Mouse (Mus musculus): ENCODE results near the gene Gm26920. TPM values are rescaled to one million over a fixed set of nuclear protein-coding genes. Genes with fewer than 3 reads are reported as not detected.
A peak's percentile ranks its signal among the peaks of the same experiment; 100 is the strongest.
"Not testable (repeated sequence)": the region's sequence is repeated elsewhere in the genome, so short reads cannot be mapped to it uniquely, and the experiment has no call there.

Gm26920 gene
- polyA plus RNA-seq (2015; fragmentation: Nextera tagmentation; extraction: Ambion mirVana), result 1.1 and 2.4 TPM in 2 replicates

DNA sequence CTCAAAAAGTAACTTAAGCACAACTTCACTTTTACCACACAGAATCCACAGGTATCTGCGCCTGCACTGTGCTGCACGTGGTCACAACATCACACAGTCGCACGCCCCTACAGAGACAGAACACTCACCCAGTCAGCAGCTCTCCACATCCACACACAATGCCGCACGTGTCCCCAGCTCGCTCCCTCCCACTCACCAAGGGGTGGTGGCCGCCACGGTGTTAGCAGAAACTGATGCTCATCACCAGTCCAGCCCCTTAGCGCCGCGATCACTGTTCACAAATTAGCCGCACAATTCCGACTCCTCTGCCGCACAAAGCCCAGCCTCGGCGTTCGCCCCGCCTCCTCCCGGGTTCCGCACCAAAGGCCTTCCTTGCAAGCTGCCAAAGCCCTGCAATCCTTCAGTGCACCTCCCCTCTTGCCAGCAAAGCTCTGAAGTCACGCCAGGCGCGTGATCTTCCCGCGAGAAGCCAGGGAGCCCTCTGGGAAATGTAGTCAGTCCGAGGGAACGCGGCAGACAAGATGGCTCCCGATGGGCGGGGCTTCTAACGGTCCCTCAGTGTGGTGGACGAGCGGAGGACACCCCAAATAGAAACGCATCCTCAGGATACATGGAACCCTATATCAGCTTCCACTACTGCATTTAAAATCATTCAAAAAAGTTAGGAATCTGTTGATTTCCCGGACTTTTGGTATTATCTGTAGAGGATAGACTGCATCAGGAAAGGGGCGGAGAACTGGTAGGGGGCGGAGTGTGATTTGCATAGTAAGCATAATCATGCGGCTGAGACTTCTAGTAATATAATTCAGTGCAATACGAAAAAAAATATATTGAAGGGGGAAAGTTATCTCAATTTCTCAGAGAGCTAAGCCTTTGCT is at the start of gene Gm26920, which contains the start of gene Zfp566:
Gene Gm26920, minus strand, starts transcription at position 319 of the 878 bp plus-strand sequence.
Gene Zfp566, minus strand, starts transcription at position 436 of the 878 bp plus-strand sequence.
- WGBS, result under 1% methylated on average over 40 of the region's 40 CpGs
- Histone ChIP-seq H3K4me2 (peak within 1 kb of the TSS; percentile 69), H3K27me3 (no peaks in the 10 kb centered on the region), H3K4me1 (peaks cover 33% of the 10 kb centered on the region), H3K36me3 (peaks cover 17% of the 10 kb centered on the region), H3K9me3 (replicated peaks) (no peaks in the 10 kb centered on the region), H3K4me3 (replicated peaks) (peak within 1 kb of the TSS; percentile 61), H3K27ac (peak within 1 kb of the TSS; percentile 81), H3K9ac (peak within 1 kb of the TSS; percentile 60)
- ATAC-seq (replicated peaks; ENCODE audit: low FRiP score), result peak; percentile 91

DNA sequence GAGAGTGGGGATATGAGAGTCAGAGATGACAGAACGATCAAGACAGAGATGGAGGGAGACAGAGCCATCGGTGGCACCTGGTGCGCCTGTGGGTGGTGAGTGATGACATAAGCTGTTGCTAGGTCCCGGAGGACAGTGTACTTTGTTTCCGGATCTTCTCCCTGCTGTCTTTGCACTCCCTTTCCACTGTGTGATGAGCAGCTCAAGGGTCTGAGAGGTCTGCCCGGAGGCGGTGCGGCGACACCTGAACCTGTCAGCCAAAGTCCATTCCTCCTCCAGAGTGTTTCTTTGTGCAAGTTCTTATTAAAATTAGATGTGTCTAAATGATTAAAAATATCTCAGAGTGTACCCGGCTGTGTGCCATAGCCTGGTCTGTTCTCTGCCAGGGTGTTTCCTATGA is 46.6 kb upstream of the Gm26920 start:
- peaks cover 79% of the 10 kb centered on the region for H3K36me3 ChIP-seq
- H3K4me1 ChIP-seq, result no peaks in the 10 kb centered on the region
- no peak overlapping the region for H3K27ac ChIP-seq
- H3K4me3 ChIP-seq (replicated peaks), result no peak overlapping the region
- H3K9me3 ChIP-seq (replicated peaks), result no peaks in the 10 kb centered on the region; the same call in 1 of the 2 replicates
- H3K27me3 ChIP-seq, result no peaks in the 10 kb centered on the region
- no peak for ATAC-seq (replicated peaks; ENCODE audit: low FRiP score)
- no peak overlapping the region for H3K4me2 ChIP-seq
- 88% methylated on average over 10 of the region's 10 CpGs for WGBS
- no peak overlapping the region for H3K9ac ChIP-seq

DNA sequence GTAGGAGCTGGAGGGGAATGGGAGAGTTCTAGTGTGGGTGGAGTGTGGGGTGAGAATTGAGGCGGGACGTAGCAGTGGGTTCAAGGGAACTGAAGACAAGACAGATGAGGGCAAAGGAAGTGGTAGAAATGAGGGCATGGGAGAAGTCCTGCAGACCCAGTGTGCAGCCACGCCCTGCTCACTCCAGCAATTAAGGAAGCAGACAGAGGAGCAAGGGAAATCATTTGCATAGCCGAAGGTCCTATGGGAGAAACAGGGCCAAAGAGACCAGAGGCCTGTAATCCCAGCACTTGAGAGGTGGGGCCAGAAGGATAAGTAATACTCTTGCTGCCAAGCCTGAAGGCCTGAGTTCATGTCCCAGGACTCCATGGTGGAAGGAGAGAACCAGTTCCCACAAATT is 42.2 kb upstream of the Gm26920 start:
- peaks cover 92% of the 10 kb centered on the region for H3K36me3 ChIP-seq

DNA sequence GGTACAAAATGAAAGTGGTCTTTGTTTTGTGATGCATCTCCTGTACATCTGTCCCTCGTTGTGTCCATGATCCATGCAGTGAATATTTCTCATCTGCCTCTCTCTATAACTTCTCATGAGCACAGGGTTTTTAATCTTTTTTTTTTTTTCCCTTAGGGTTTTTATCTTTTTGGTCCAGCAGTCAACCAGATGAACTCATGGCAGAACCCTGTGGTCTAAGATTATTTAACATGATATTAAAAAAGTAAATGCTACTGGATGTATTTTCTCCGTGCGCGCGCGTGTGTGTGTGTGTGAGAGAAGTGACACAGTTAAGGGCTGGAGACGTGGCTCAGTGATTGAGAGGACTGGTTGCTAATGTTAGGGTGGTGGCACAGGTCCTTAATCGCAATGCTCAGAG is 39.7 kb upstream of the Gm26920 start:
- Histone ChIP-seq H3K4me2 (no peak overlapping the region), H3K27me3 (no peaks in the 10 kb centered on the region), H3K9me3 (replicated peaks) (no peaks in the 10 kb centered on the region; the same call in 1 of the 2 replicates), H3K4me3 (replicated peaks) (no peak overlapping the region), H3K9ac (no peak overlapping the region), H3K36me3 (peaks cover 90% of the 10 kb centered on the region), H3K27ac (no peak overlapping the region), H3K4me1 (no peaks in the 10 kb centered on the region)
- ATAC-seq (replicated peaks; ENCODE audit: low FRiP score), result no peak
- WGBS, result 96% methylated on average over 8 of the region's 8 CpGs

More for the DNA sequence above, 42.2 kb upstream of the Gm26920 start:
- H3K9me3 ChIP-seq (replicated peaks), result no peaks in the 10 kb centered on the region; the same call in 1 of the 2 replicates
- no peaks in the 10 kb centered on the region for H3K27me3 ChIP-seq
- no peaks in the 10 kb centered on the region for H3K4me1 ChIP-seq
- H3K4me3 ChIP-seq (replicated peaks), result no peak overlapping the region
- no peak for ATAC-seq (replicated peaks; ENCODE audit: low FRiP score)
- no peak overlapping the region for H3K27ac ChIP-seq
- H3K4me2 ChIP-seq, result no peak overlapping the region
- 88% methylated on average over 4 of the region's 4 CpGs for WGBS
- no peak overlapping the region for H3K9ac ChIP-seq

DNA sequence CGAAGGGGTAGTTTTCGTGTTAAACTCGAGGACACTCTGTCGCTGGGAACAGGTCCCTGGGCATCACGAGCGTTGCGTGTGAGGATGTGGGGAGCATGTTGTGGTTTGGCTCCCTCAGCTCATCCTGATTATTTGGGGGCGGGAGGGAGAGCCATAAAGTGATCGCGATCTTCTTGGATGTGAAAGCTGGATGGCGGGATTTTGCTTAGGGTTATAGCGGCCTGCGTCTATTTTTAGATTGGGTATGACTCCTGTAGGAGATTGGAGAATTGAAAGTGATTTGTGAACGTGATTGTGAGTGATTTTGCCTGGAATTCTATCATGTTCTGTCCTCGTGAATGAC is 31.9 kb upstream of the Gm26920 start:
- Histone ChIP-seq H3K4me2 (peak overlapping the region; percentile 93), H3K9ac (peak overlapping the region; percentile 73), H3K4me1 (peaks cover 8% of the 10 kb centered on the region; the same call in 1 of the 2 replicates), H3K4me3 (replicated peaks) (peak overlapping the region; percentile 79), H3K27ac (peak overlapping the region; percentile 80), H3K36me3 (peaks cover 19% of the 10 kb centered on the region), H3K27me3 (no peaks in the 10 kb centered on the region), H3K9me3 (replicated peaks) (no peaks in the 10 kb centered on the region)
- WGBS, result 7% methylated on average over 15 of the region's 15 CpGs
- 0 out of 2 replicates have a peak, but pooled peaks have one; percentile 23 for ATAC-seq (replicated peaks; ENCODE audit: low FRiP score)

DNA sequence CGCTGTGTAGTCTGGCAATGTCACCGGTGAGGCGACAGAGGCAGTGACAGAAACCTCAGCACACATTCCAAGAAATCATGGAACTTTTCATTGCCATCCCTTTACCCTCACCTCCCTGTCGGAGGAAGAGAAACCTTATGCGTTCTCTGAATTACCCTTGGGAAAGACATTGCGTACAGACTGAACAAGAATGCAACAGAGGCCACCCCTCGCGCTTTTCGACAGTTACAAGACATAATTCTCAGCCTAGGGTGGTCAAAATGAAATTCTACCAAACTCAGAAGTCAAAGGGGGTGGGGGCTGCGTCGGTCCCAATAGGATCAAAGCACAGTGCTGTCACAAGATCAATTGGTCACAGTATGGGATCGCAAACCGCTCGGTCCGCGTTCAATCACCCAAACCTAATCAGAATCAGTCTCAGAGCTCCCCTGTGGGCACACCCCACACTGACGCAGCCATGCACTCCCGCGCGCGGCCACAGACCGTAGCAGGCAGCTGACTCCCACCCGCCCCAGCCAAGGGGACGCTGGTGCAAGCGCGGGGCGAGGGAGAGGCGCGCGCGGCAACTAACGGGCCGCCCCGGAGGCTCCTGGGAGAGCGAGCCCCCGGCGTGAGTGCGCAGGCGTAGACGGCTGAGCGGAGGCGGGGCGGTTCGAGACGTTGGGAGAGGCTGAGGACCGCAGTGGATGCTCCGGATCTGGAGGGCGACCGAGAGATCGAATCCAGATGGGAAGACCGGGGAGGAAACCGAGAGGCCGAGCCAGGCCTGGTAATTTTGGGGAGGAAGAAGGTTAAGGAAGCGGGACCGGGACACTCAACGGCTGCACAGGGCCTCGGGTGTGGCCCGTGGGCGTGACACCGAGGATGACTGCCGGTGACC is 31.3 kb upstream of the Gm26920 start, which contains the start of gene Zfp382:
Gene Zfp382, plus strand, starts transcription at position 635 of the 880 bp plus-strand sequence.
- peak; percentile 95 for ATAC-seq (replicated peaks; ENCODE audit: low FRiP score)
- WGBS, result under 1% methylated on average over 61 of the region's 61 CpGs

DNA sequence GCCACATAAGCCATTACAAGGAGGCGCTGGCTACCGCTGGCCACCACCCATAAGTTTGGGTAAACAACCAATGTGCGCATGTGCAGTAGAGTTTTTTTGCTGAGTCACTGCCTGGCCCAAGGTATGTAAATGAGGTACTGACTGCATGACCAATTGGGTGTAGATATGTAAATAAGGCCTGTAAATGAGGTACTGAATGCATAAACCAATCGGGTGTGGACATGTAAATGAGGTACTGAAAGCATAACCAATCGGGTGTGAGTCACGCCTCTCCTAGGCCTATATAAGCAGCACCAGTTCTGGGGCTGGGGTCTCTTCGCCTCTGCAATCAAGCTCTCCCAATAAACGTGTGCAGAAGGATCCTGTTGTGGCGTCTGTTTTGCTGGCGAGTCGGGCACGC is 27.7 kb upstream of the Gm26920 start:
- H3K27ac ChIP-seq; H3K9ac ChIP-seq; H3K27me3 ChIP-seq; H3K4me2 ChIP-seq; H3K36me3 ChIP-seq; H3K9me3 ChIP-seq (replicated peaks); H3K4me1 ChIP-seq; ATAC-seq (replicated peaks; ENCODE audit: low FRiP score); H3K4me3 ChIP-seq (replicated peaks): not testable (repeated sequence)
- WGBS, result 91% methylated on average over 12 of the region's 12 CpGs

More for the DNA sequence above, 31.3 kb upstream of the Gm26920 start, which contains the start of gene Zfp382:
- peaks cover 8% of the 10 kb centered on the region; the same call in 1 of the 2 replicates for H3K4me1 ChIP-seq
- H3K9me3 ChIP-seq (replicated peaks), result no peaks in the 10 kb centered on the region
- peaks cover 13% of the 10 kb centered on the region for H3K36me3 ChIP-seq
- H3K9ac ChIP-seq, result peak within 1 kb of the TSS; percentile 73
- peak within 1 kb of the TSS; percentile 79 for H3K4me3 ChIP-seq (replicated peaks)
- peak within 1 kb of the TSS; percentile 80 for H3K27ac ChIP-seq
- H3K27me3 ChIP-seq, result no peaks in the 10 kb centered on the region
- H3K4me2 ChIP-seq, result peak within 1 kb of the TSS; percentile 93

DNA sequence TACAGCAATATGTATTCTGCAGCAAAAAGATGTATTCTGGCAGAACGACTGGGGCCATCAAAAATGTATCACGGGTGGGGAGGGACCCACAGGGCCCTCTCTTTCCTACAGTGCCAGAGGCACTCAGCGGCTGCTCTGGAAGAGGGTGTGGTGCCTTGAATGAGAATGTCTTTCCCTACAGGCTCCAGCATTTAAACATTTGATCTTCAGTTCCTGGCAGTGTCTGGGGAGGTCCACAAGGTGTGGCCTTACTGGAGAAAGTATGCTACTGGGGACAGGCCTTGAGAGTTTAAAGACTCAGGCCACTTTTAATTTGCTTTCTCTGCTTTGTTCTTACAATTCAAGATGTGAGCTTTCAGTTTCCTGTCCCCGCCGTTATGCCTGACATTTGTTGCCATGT is 25.9 kb upstream of the Gm26920 start:
- H3K9ac ChIP-seq, result no peak overlapping the region
- 95% methylated on average over 5 of the region's 5 CpGs for WGBS
- H3K27me3 ChIP-seq, result no peaks in the 10 kb centered on the region
- ATAC-seq (replicated peaks; ENCODE audit: low FRiP score), result no peak
- no peaks in the 10 kb centered on the region for H3K4me1 ChIP-seq
- H3K9me3 ChIP-seq (replicated peaks), result peaks cover 9% of the 10 kb centered on the region; the same call in 1 of the 2 replicates
- H3K27ac ChIP-seq, result no peak overlapping the region
- no peak overlapping the region for H3K4me3 ChIP-seq (replicated peaks)
- peaks cover 7% of the 10 kb centered on the region; the same call in 1 of the 2 replicates for H3K36me3 ChIP-seq
- H3K4me2 ChIP-seq, result no peak overlapping the region

DNA sequence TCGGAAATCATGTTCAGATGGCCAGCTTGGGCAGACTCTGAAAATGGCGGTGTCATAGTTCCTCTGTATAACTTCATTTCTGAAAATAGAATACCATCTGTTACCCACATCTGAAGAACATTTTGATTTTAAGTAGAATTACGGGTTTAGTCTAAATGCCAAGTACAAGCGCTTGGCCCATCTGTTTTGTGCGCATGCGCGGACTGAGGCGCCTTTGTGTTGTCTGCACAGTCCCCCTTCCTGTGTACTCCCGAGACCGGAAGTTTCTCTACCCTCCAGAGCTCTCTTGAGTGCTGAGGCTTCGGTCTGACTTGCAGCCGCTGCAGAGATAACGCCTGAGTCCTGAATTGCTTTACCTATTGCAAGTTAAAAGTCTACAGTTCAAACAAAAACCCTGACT is 9.1 kb upstream of the Gm26920 start:
- H3K9me3 ChIP-seq (replicated peaks), result peaks cover 18% of the 10 kb centered on the region
- peaks cover 61% of the 10 kb centered on the region for H3K36me3 ChIP-seq
- H3K27ac ChIP-seq, result no peak overlapping the region
- 94% methylated on average over 13 of the region's 13 CpGs for WGBS
- H3K4me1 ChIP-seq, result peaks cover 7% of the 10 kb centered on the region
- no peak overlapping the region for H3K9ac ChIP-seq
- H3K4me2 ChIP-seq, result no peak overlapping the region
- no peak overlapping the region for H3K4me3 ChIP-seq (replicated peaks)
- ATAC-seq (replicated peaks; ENCODE audit: low FRiP score), result no peak
- H3K27me3 ChIP-seq, result no peaks in the 10 kb centered on the region

DNA sequence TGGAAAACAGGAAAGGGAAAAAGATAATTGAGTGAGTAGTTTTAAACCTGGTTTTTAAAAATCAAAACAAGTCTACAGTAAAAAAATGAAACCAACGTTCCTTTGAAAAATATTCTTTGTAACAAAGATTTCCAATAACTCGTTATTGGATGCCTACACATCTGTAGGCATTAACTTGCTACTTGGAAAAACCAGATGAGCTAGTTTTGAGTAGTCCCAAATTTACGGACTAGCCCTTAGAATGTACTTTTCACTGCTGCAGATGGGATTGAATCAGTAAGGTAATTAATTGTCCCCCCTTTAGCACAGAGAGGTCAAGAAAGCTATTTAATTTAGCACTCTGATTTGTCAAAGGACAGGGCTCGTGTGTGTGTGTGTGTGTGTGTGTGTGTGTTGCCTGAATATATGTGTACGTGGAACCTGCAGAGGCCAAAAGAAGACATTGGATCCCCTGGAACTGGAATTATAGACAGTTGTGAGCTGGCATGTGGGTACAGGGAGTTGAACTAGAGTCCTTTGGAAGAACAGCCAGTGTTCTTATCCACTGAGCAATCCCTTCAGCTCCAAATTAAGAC is 5.4 kb upstream of the Gm26920 start:
- H3K27ac ChIP-seq, result peak overlapping the region; percentile 98
- H3K9me3 ChIP-seq (replicated peaks), result no peaks in the 10 kb centered on the region
- H3K4me2 ChIP-seq, result peak overlapping the region; percentile 60
- 6% methylated on average over 5 of the region's 5 CpGs for WGBS
- no peaks in the 10 kb centered on the region for H3K27me3 ChIP-seq
- H3K9ac ChIP-seq, result peak overlapping the region; percentile 74
- no peak for ATAC-seq (replicated peaks; ENCODE audit: low FRiP score)
- peaks cover 28% of the 10 kb centered on the region for H3K36me3 ChIP-seq
- peaks cover 15% of the 10 kb centered on the region for H3K4me1 ChIP-seq
- peak overlapping the region; percentile 74 for H3K4me3 ChIP-seq (replicated peaks)

DNA sequence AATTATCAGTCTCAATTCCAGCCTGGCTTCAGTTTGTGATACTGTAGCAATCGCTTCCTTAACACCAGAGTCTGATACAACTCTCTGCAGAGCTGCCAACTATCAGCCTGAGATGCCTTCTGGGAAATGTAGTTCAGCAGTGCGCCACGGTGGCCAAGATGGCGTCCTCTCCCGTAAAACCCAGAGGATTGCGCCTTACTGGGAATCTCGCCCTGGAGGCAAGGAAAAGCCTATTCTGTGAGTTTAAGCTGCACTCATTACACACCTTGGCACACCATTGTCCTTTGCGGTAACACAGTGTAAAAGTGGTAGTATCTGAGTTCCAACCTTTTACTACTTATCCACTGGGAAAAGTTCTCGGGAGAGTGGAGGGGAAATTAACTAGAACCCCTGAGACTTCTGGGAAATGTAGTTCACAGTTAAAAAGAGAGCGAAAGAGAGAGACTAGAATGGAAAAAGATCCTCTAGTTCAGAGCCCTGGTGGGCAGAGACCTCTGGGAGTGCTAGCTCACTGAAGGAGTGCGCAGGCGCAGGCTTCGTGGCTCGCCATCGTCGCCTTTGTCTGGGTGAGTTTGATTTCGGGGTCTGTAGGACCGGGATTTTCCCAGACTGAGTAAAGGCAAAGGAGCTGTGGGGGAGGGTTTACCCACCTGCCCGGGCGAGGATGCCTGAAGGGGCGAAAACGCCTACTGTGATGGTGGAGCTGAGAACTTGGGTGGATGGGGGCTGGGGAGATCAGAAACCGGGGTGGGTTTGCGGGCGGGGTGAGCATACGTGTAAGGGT is 4.6 kb upstream of the Gm26920 start, which contains the start of gene Zfp260:
Gene Zfp260, plus strand, starts transcription at position 132 of the 784 bp plus-strand sequence.
- H3K4me1 ChIP-seq, result peaks cover 15% of the 10 kb centered on the region
- H3K36me3 ChIP-seq, result peaks cover 20% of the 10 kb centered on the region

More for the DNA sequence above, 4.6 kb upstream of the Gm26920 start, which contains the start of gene Zfp260:
- Histone ChIP-seq H3K9ac (peak within 1 kb of the TSS; percentile 74), H3K4me2 (peak within 1 kb of the TSS; percentile 60), H3K9me3 (replicated peaks) (no peaks in the 10 kb centered on the region), H3K27ac (peak within 1 kb of the TSS; percentile 98), H3K27me3 (no peaks in the 10 kb centered on the region), H3K4me3 (replicated peaks) (peak within 1 kb of the TSS; percentile 74)
- peak; percentile 85 for ATAC-seq (replicated peaks; ENCODE audit: low FRiP score)
- WGBS, result under 1% methylated on average over 26 of the region's 26 CpGs
